Mouse (Mus musculus) MEL (cell line): ENCODE measurements around the gene Pitpnm3. TPM values are rescaled to one million over a fixed set of nuclear protein-coding genes. Genes with fewer than 3 reads are reported as not detected.

Experiments used
- DNase-seq: peaks from one replicate; pipeline ENCODE4 v3.0.0; 2011; ENCODE audit warnings: low read depth, low spot score
- H3K27ac ChIP-seq: 2 replicates; pipeline ENCODE4 v1.5.1; 2012; ENCODE audit warnings: low read depth, mild to moderate bottlenecking, control low read depth, low read length, moderate library complexity; ENCODE audit not compliant: control insufficient read depth
- H3K27me3 ChIP-seq, 2 experiments: fragments of 150-350 bp in 1 of 2; sonication (generic) in 1 of 2; 2 replicates each; pipeline ENCODE4 v1.6.1; 2012; ENCODE audit warnings: low read length in 2 of 2, mild to moderate bottlenecking in 2 of 2, improper control_type of control experiment in 1 of 2, moderate library complexity in 1 of 2; ENCODE audit not compliant: insufficient read depth in 2 of 2, control insufficient read depth in 1 of 2
- H3K36me3 ChIP-seq, 2 experiments: 2 replicates each; pipeline ENCODE4 v1.6.1; 2012 to 2014; ENCODE audit warnings: low read length in 2 of 2, improper control_type of control experiment in 1 of 2, inconsistent platforms in 1 of 2, mild to moderate bottlenecking in 1 of 2; ENCODE audit not compliant: insufficient read depth in 2 of 2, control insufficient read depth in 1 of 2
- H3K4me1 ChIP-seq, 2 experiments: fragments of 150-350 bp in 1 of 2; sonication (generic) in 1 of 2; 2 replicates each; pipeline ENCODE4 v1.6.1; 2012; ENCODE audit warnings: low read length in 2 of 2, improper control_type of control experiment in 1 of 2, mild to moderate bottlenecking in 1 of 2; ENCODE audit not compliant: insufficient read depth in 2 of 2, control insufficient read depth in 1 of 2
- H3K4me3 ChIP-seq, 2 experiments: fragments of 150-350 bp in 1 of 2; sonication (generic) in 1 of 2; 2 replicates each; pipeline ENCODE4 v1.5.1; 2012; ENCODE audit warnings: low read depth in 2 of 2, low read length in 2 of 2, mild to moderate bottlenecking in 2 of 2, moderate library complexity in 2 of 2, control low read depth in 1 of 2, improper control_type of control experiment in 1 of 2; ENCODE audit not compliant: control insufficient read depth in 1 of 2, insufficient read depth in 1 of 2
- H3K79me2 ChIP-seq: 2 replicates; pipeline ENCODE4 v1.6.1; 2012; ENCODE audit warnings: mild to moderate bottlenecking, low read length, moderate library complexity; ENCODE audit not compliant: control insufficient read depth, poor library complexity, insufficient read depth
- H3K9ac ChIP-seq: 2 replicates; pipeline ENCODE4 v1.6.1; 2012; ENCODE audit warnings: low read depth, mild to moderate bottlenecking, control low read depth, low read length, moderate library complexity; ENCODE audit not compliant: control insufficient read depth, poor library complexity, severe bottlenecking
- H3K9me3 ChIP-seq: fragments of 150-350 bp; sonication (generic); replicated peaks from 2 replicates; pipeline ENCODE4 v1.6.1; 2012; ENCODE audit warnings: mild to moderate bottlenecking, low read length, improper control_type of control experiment, moderate library complexity; ENCODE audit not compliant: insufficient read depth
- BHLHE40 ChIP-seq: IDR thresholded peaks from 2 replicates; pipeline ENCODE4 v1.6.1; 2012; ENCODE audit warnings: low read depth, mild to moderate bottlenecking, inconsistent platforms, low read length, improper control_type of control experiment, borderline replicate concordance
- CHD1 ChIP-seq: IDR thresholded peaks from 2 replicates; pipeline ENCODE4 v1.6.1; 2012; ENCODE audit warnings: low read depth, mild to moderate bottlenecking, inconsistent platforms, low read length, improper control_type of control experiment
- CTCF ChIP-seq, 3 experiments: IDR thresholded peaks in 2 of 3; conservative IDR thresholded peaks in 1 of 3; 2 replicates each; pipeline ENCODE4 v1.5.1; 2011 to 2012; ENCODE audit warnings: low read length in 3 of 3, low read depth in 2 of 3, mild to moderate bottlenecking in 2 of 3, improper control_type of control experiment in 1 of 3, inconsistent platforms in 1 of 3, mixed read lengths in 1 of 3, moderate library complexity in 1 of 3; ENCODE audit not compliant: control insufficient read depth in 1 of 3, insufficient read depth in 1 of 3, poor library complexity in 1 of 3, severe bottlenecking in 1 of 3
- E2F4 ChIP-seq: IDR thresholded peaks from 2 replicates; pipeline ENCODE4 v1.6.1; 2011; ENCODE audit warnings: low read depth, low read length, improper control_type of control experiment, borderline replicate concordance
- ELF1 ChIP-seq: IDR thresholded peaks from 2 replicates; pipeline ENCODE4 v1.6.1; 2014; ENCODE audit warnings: low read depth, mild to moderate bottlenecking, inconsistent platforms, low read length, improper control_type of control experiment, moderate library complexity
- EP300 ChIP-seq, 2 experiments: IDR thresholded peaks; 2 replicates each; pipeline ENCODE4 v1.6.1; 2011; ENCODE audit warnings: improper control_type of control experiment in 2 of 2, low read length in 2 of 2, low read depth in 1 of 2, mild to moderate bottlenecking in 1 of 2
- ETS1 ChIP-seq: IDR thresholded peaks from 2 replicates; pipeline ENCODE4 v1.6.1; 2012; ENCODE audit warnings: low read depth, mild to moderate bottlenecking, inconsistent platforms, low read length, improper control_type of control experiment, moderate library complexity
- GABPA ChIP-seq: IDR thresholded peaks from 2 replicates; pipeline ENCODE4 v1.6.1; 2012; ENCODE audit warnings: low read depth, mild to moderate bottlenecking, inconsistent platforms, low read length, improper control_type of control experiment, moderate library complexity
- GATA1 ChIP-seq: IDR thresholded peaks from 2 replicates; pipeline ENCODE4 v1.6.1; 2011; ENCODE audit warnings: low read depth, low read length, improper control_type of control experiment
- HCFC1 ChIP-seq: IDR thresholded peaks from 2 replicates; pipeline ENCODE4 v1.6.1; 2012; ENCODE audit warnings: low read depth, mild to moderate bottlenecking, inconsistent platforms, low read length, improper control_type of control experiment, moderate library complexity
- KAT2A ChIP-seq: conservative IDR thresholded peaks from 2 replicates; pipeline ENCODE4 v1.6.1; 2012; ENCODE audit warnings: low read depth, low read length, improper control_type of control experiment, inconsistent platforms
- MAFK ChIP-seq: IDR thresholded peaks from 2 replicates; pipeline ENCODE4 v1.6.1; 2011; ENCODE audit warnings: low read depth, mild to moderate bottlenecking, low read length, improper control_type of control experiment, borderline replicate concordance
- MAX ChIP-seq: IDR thresholded peaks from 2 replicates; pipeline ENCODE4 v1.6.1; 2011; ENCODE audit warnings: low read length, improper control_type of control experiment
- MAZ ChIP-seq: IDR thresholded peaks from 2 replicates; pipeline ENCODE4 v1.6.1; 2012; ENCODE audit warnings: low read depth, mild to moderate bottlenecking, inconsistent platforms, low read length, improper control_type of control experiment
- MEF2A ChIP-seq: IDR thresholded peaks from 2 replicates; pipeline ENCODE4 v1.6.1; 2014; ENCODE audit warnings: low read depth, mild to moderate bottlenecking, inconsistent platforms, low read length, improper control_type of control experiment; ENCODE audit not compliant: poor library complexity, insufficient replicate concordance, severe bottlenecking; ENCODE audit errors: extremely low read depth
- MXI1 ChIP-seq: IDR thresholded peaks from 2 replicates; pipeline ENCODE4 v1.6.1; 2011; ENCODE audit warnings: mild to moderate bottlenecking, low read depth, low read length, improper control_type of control experiment
- MYB ChIP-seq: IDR thresholded peaks from 2 replicates; pipeline ENCODE4 v1.6.1; 2011; ENCODE audit warnings: mild to moderate bottlenecking, low read depth, low read length, improper control_type of control experiment
- MYC ChIP-seq: IDR thresholded peaks from 2 replicates; pipeline ENCODE4 v1.6.1; 2011; ENCODE audit warnings: low read depth, mild to moderate bottlenecking, low read length, improper control_type of control experiment, moderate library complexity
- NELFE ChIP-seq: IDR thresholded peaks from 2 replicates; pipeline ENCODE4 v1.6.1; 2011; ENCODE audit warnings: low read depth, low read length, improper control_type of control experiment
- NRF1 ChIP-seq: IDR thresholded peaks from 2 replicates; pipeline ENCODE4 v1.6.1; 2014; ENCODE audit warnings: low read depth, mild to moderate bottlenecking, inconsistent platforms, low read length, improper control_type of control experiment, moderate library complexity; ENCODE audit not compliant: poor library complexity, insufficient read depth, severe bottlenecking
- POLR2A ChIP-seq, 2 experiments: IDR thresholded peaks; 2 replicates each; pipeline ENCODE4 v1.6.1; 2011 to 2012; ENCODE audit warnings: low read length in 2 of 2, mild to moderate bottlenecking in 2 of 2, control low read depth in 1 of 2, improper control_type of control experiment in 1 of 2, low read depth in 1 of 2, moderate library complexity in 1 of 2; ENCODE audit not compliant: control insufficient read depth in 1 of 2, insufficient read depth in 1 of 2, poor library complexity in 1 of 2
- POLR2AphosphoS5 ChIP-seq: IDR thresholded peaks from 2 replicates; pipeline ENCODE4 v1.6.1; 2012; ENCODE audit warnings: low read depth, borderline replicate concordance, mild to moderate bottlenecking, inconsistent platforms, low read length, moderate library complexity, mixed read lengths
- RCOR1 ChIP-seq: IDR thresholded peaks from 2 replicates; pipeline ENCODE4 v1.6.1; 2012; ENCODE audit warnings: low read depth, mild to moderate bottlenecking, inconsistent platforms, low read length, improper control_type of control experiment
- SMC3 ChIP-seq: IDR thresholded peaks from 2 replicates; pipeline ENCODE4 v1.6.1; 2011; ENCODE audit warnings: low read depth, low read length, improper control_type of control experiment
- TBP ChIP-seq: IDR thresholded peaks from 2 replicates; pipeline ENCODE4 v1.8.0; 2011; ENCODE audit warnings: low read depth, low read length, improper control_type of control experiment
- TCF12 ChIP-seq: IDR thresholded peaks from 2 replicates; pipeline ENCODE4 v1.6.1; 2014; ENCODE audit warnings: low read depth, mild to moderate bottlenecking, inconsistent platforms, low read length, improper control_type of control experiment, moderate library complexity
- UBTF ChIP-seq: IDR thresholded peaks from 2 replicates; pipeline ENCODE4 v1.6.1; 2012; ENCODE audit warnings: low read depth, mild to moderate bottlenecking, inconsistent platforms, low read length, improper control_type of control experiment, moderate library complexity, borderline replicate concordance; ENCODE audit not compliant: insufficient read depth
- USF2 ChIP-seq, 2 experiments: IDR thresholded peaks; 2 replicates each; pipeline ENCODE4 v1.6.1; 2011 to 2012; ENCODE audit warnings: improper control_type of control experiment in 2 of 2, low read length in 2 of 2, borderline replicate concordance in 1 of 2, inconsistent platforms in 1 of 2, low read depth in 1 of 2, mild to moderate bottlenecking in 1 of 2; ENCODE audit not compliant: insufficient read depth in 1 of 2
- ZKSCAN1 ChIP-seq: IDR thresholded peaks from 2 replicates; pipeline ENCODE4 v1.6.1; 2012; ENCODE audit warnings: low read depth, mild to moderate bottlenecking, inconsistent platforms, low read length, improper control_type of control experiment, moderate library complexity
- ZNF384 ChIP-seq: IDR thresholded peaks from 2 replicates; pipeline ENCODE4 v1.6.1; 2012; ENCODE audit warnings: low read depth, mild to moderate bottlenecking, inconsistent platforms, low read length, improper control_type of control experiment
- polyA plus RNA-seq, 2 experiments: library from polyadenylated mRNA; stranded (reverse) in 1 of 2; unstranded in 1 of 2; fragments of >175 nt in 1 of 2; fragments of >200 nt in 1 of 2; gene quantifications; 2 replicates each; pipeline versions ENCODE4 v1.2.1 to v1.2.4; 2012; ENCODE audit warnings: low replicate concordance in 2 of 2, low read depth in 1 of 2; ENCODE audit not compliant: insufficient read length in 2 of 2, insufficient read depth in 1 of 2, missing spikeins in 1 of 2
- total RNA-seq: library from RNA; depleted of rRNA; stranded (reverse); fragments of 300-350 nt; gene quantifications from 2 replicates; pipeline ENCODE4 v1.2.3, GENCODE M21; 2012

Pitpnm3 gene
- total and polyA plus RNA-seq, 3 experiments, result 0.24 TPM; not detected in 2

- H3K79me2 ChIP-seq, result no peaks in the 10 kb centered on the region
- no peak for TF ChIP-seq MAFK
- TF ChIP-seq BHLHE40, result peak; percentile 42; the same call in 1 of the 2 replicates
- no peak for TF ChIP-seq TCF12
- no peak for TF ChIP-seq ELF1
- no peak for TF ChIP-seq NRF1
- TF ChIP-seq CHD1, result no peak
- TF ChIP-seq, all 39 proteins: peak for 1
- Histone ChIP-seq H3K4me1 (no peaks in the 10 kb centered on the region), H3K27me3 (peaks cover 0 to 1% of the 10 kb centered on the region in 2 experiments), H3K36me3 (no peaks in the 10 kb centered on the region), H3K9ac (no peak overlapping the region), H3K27ac (no peak overlapping the region), H3K4me3 (no peak overlapping the region), H3K9me3 (no peaks in the 10 kb centered on the region)
- DNase-seq, result no peak
Observed at GRCm38 (mm10) chr11:72103530-72103929, 32.0 kb downstream of the Pitpnm3 start.

GRCm38 (mm10) chr11:72100996-72101395 lies 34.6 kb downstream of the Pitpnm3 start:
- Histone ChIP-seq H3K9ac (no peak overlapping the region), H3K4me3 (no peak overlapping the region)
- no peak for DNase-seq

GRCm38 (mm10) chr11:72099181-72099580 lies 36.4 kb downstream of the Pitpnm3 start:
- Histone ChIP-seq H3K27me3 (peaks cover 0 to 1% of the 10 kb centered on the region in 2 experiments; a peak in 1 of 4 replicates), H3K79me2 (no peaks in the 10 kb centered on the region), H3K9me3 (no peaks in the 10 kb centered on the region), H3K27ac (no peak overlapping the region), H3K4me1 (no peaks in the 10 kb centered on the region), H3K4me3 (no peak overlapping the region), H3K36me3 (no peaks in the 10 kb centered on the region), H3K9ac (no peak overlapping the region)
- no peak for DNase-seq
- no peak for TF ChIP-seq BHLHE40
- no peak for TF ChIP-seq CHD1
- TF ChIP-seq MYB, result no peak
- TF ChIP-seq RCOR1, result no peak
- no peak for TF ChIP-seq POLR2AphosphoS5
- TF ChIP-seq TBP, result no peak
- TF ChIP-seq MAX, result no peak
- TF ChIP-seq MXI1, result no peak
- TF ChIP-seq ELF1, result no peak
- TF ChIP-seq KAT2A, result no peak
- no peak for TF ChIP-seq POLR2A (IDR thresholded peaks at IDR 0.05; ENCODE audit: control insufficient read depth in 1 of 2, insufficient read depth in 1 of 2, low read depth in 1 of 2, low read length in 2 of 2, poor library complexity in 1 of 2)
- TF ChIP-seq ZNF384, result no peak
- no peak for TF ChIP-seq TCF12
- no peak for TF ChIP-seq NELFE
- no peak for TF ChIP-seq GABPA
- no peak for TF ChIP-seq MAZ

More at GRCm38 (mm10) chr11:72100996-72101395, 34.6 kb downstream of the Pitpnm3 start:
- no peak overlapping the region for H3K27ac ChIP-seq
- H3K36me3 ChIP-seq, result no peaks in the 10 kb centered on the region
- no peaks in the 10 kb centered on the region for H3K9me3 ChIP-seq
- no peak for TF ChIP-seq E2F4
- no peak for TF ChIP-seq CTCF (IDR thresholded peaks at IDR 0.05 in 2 of 3, conservative IDR thresholded peaks at IDR 0.05 in 1 of 3; ENCODE audit: control insufficient read depth in 1 of 3, insufficient read depth in 1 of 3, low read depth in 2 of 3, low read length in 3 of 3, poor library complexity in 1 of 3, severe bottlenecking in 1 of 3)
- TF ChIP-seq GATA1, result no peak
- no peak for TF ChIP-seq BHLHE40
- TF ChIP-seq ZNF384, result no peak
- no peak for TF ChIP-seq UBTF
- no peak for TF ChIP-seq ZKSCAN1
- no peak for TF ChIP-seq MAZ
- TF ChIP-seq MYB, result no peak
- no peak for TF ChIP-seq USF2 (IDR thresholded peaks at IDR 0.05; ENCODE audit: borderline replicate concordance in 1 of 2, insufficient read depth in 1 of 2, low read depth in 1 of 2, low read length in 2 of 2)
- no peak for TF ChIP-seq ELF1
- no peak for TF ChIP-seq POLR2A (IDR thresholded peaks at IDR 0.05; ENCODE audit: control insufficient read depth in 1 of 2, insufficient read depth in 1 of 2, low read depth in 1 of 2, low read length in 2 of 2, poor library complexity in 1 of 2)
- no peak for TF ChIP-seq ETS1
- no peak for TF ChIP-seq POLR2AphosphoS5
- no peak for TF ChIP-seq SMC3
- TF ChIP-seq MYC, result no peak
- no peak for TF ChIP-seq HCFC1
- TF ChIP-seq MXI1, result no peak
- no peak for TF ChIP-seq EP300 (IDR thresholded peaks at IDR 0.05; ENCODE audit: low read depth in 1 of 2, low read length in 2 of 2)
- TF ChIP-seq MEF2A, result no peak
- H3K27me3 ChIP-seq, result peaks cover 0 to 1% of the 10 kb centered on the region in 2 experiments
- no peaks in the 10 kb centered on the region for H3K4me1 ChIP-seq
- no peaks in the 10 kb centered on the region for H3K79me2 ChIP-seq
